Mouse (Mus musculus) Patski (cell line): ENCODE measurements around the gene Tufm. TPM values are rescaled to one million over a fixed set of nuclear protein-coding genes. Genes with fewer than 3 reads are reported as not detected.

Experiments used
- ATAC-seq: fragments of 100-300 bp; one replicate; pipeline ENCODE4 v1.8.0; 2021
- CTCF ChIA-PET: fragments of 350-600 bp; sonication (Branson Sonifier 250); formaldehyde crosslinking; loops from one replicate; lab custom pipeline; 2022; ENCODE audit warnings: inconsistent platforms; lab: Charles Lee
- POLR2A ChIA-PET: fragments of 350-600 bp; sonication (Branson Sonifier 250); formaldehyde crosslinking; loops from one replicate; lab custom pipeline; 2022; ENCODE audit warnings: antibody characterized with exemption, inconsistent platforms; lab: Charles Lee
- DNase-seq: peaks from one replicate; pipeline ENCODE4 v3.0.0-alpha.2; 2011; ENCODE audit warnings: low read depth, low spot score
- H3K27me3 ChIP-seq: fragments of 371-371 bp; one replicate; pipeline ENCODE4 v1.5.1; 2021
- CTCF ChIP-seq: fragments of 100-300 bp; IDR thresholded peaks from one replicate; pipeline ENCODE4 v1.5.1; 2021
- in situ Hi-C: fragments of 300-500 bp; cut with MboI; formaldehyde crosslinking; loops from 3 replicates; pipeline ENCODE4 v1.11.1; 2018; ENCODE audit warnings: low pct_unique_long_range_greater_than_20kb, mixed read lengths
- polyA plus RNA-seq: library from polyadenylated mRNA; unstranded; gene quantifications from one replicate; pipeline ENCODE4 v1.2.3, GENCODE M21; 2021

The Tufm gene
- polyA plus RNA-seq, 1 experiment from 2014 or later: 159 TPM

GRCm38 (mm10) chr7:126496475-126496874 is 9.3 kb downstream of the Tufm start:
- POLR2A ChIA-PET: interaction anchor here (0.7 to 2.7 kb wide), 2 partner anchors 8 to 52 kb away, joined by 3 to 10 read pairs; partner anchors contain the start of gene Tufm
- no peaks in the 10 kb centered on the region for H3K27me3 ChIP-seq
- DNase-seq (no peak), ATAC-seq (no peak)
- in situ Hi-C loops: no loop called here
- CTCF ChIA-PET: no interaction called here
- TF ChIP-seq CTCF: no peak

DNA sequence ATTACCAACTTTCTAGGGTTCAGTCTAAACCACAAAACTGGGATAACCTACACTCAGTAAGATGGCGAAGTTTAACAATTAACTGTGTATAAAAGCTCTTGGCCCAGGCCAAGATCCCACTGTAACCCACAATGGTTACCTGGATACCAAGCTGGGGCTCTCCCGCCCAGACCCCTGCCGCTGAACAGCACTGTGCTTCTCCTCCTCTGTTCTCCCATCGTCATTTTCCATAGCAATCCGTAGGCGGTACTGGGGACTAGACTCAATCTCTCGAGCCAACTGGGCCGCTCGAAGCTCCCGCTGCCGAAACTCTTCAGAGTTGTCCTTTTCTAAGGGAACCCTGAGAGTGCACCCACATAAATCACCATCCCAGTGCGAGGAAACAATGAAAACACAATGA is 10.8 kb downstream of the Tufm start:
- H3K27me3 ChIP-seq: no peaks in the 10 kb centered on the region

DNA sequence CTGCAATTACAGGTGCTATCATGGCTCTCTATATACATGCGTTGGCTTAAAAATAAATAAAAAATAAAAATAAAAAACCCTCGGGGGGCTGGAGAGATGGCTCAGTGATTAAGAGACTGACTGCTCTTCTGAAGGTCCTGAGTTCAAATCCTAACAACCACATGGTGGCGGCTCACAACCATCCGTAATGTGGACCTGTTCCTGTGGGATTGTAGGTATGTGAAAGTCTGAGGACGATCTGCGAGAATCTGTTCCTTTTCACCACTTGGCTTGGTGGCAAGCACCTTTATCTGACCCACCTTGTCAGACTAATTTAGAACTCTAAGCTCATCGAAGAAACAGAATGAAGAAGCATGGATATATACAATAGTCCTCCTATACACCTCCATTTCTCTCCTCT is 12.3 kb downstream of the Tufm start:
- CTCF ChIA-PET: interaction anchor here (4.2 kb wide), 1 partner anchor 9 kb away, joined by 16 read pairs; no protein-coding TSS in a partner anchor
- H3K27me3 ChIP-seq: no peaks in the 10 kb centered on the region
- in situ Hi-C loops: no loop called here
- ATAC-seq (no peak), DNase-seq (no peak)
- TF ChIP-seq CTCF: no peak
- POLR2A ChIA-PET: interaction anchor here (3.9 kb wide), 1 partner anchor 12 kb away, joined by 23 read pairs; the partner anchor contains the start of gene Tufm

More for the DNA sequence above, 10.8 kb downstream of the Tufm start:
- TF ChIP-seq CTCF: no peak
- in situ Hi-C loops: no loop called here
- DNase-seq (no peak), ATAC-seq (no peak)
- CTCF ChIA-PET: interaction anchor here (1.1 to 1.4 kb wide), 2 partner anchors 11 to 15 kb away, joined by 3 to 4 read pairs; partner anchors contain the start of gene Tufm
- POLR2A ChIA-PET: interaction anchor here (2.7 kb wide), 1 partner anchor 10 kb away, joined by 10 read pairs; the partner anchor contains the start of gene Tufm

DNA sequence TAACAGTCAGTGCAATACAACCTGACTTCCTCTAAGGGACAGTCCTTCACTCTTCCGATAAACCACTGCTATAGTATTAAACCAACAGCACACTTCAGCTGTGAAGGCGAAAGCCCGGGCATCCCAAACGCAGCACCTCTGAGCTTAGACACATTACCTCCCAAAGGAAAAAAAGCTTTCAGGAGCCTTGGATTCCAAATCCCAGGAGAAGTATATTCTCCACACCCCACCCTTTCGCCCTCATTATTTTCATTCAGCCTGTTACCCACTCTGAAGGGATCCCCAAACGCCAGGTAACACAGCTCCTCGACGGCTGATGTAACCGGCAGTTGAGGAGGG is 14.5 kb downstream of the Tufm start:
- CTCF ChIA-PET: interaction anchor here (1.0 to 4.2 kb wide), 2 partner anchors 9 to 11 kb away, joined by 3 to 16 read pairs; no protein-coding TSS in a partner anchor
- DNase-seq (no peak), ATAC-seq (no peak)
- TF ChIP-seq CTCF: no peak
- H3K27me3 ChIP-seq: no peaks in the 10 kb centered on the region
- POLR2A ChIA-PET: interaction anchor here (1.0 to 3.9 kb wide), 3 partner anchors 10 to 18 kb away, joined by 7 to 23 read pairs (median 17); partner anchors contain the start of gene Tufm
- in situ Hi-C loops: no loop called here

GRCm38 (mm10) chr7:126502023-126502741 is 15.0 kb downstream of the Tufm start:
- in situ Hi-C loops: no loop called here

DNA sequence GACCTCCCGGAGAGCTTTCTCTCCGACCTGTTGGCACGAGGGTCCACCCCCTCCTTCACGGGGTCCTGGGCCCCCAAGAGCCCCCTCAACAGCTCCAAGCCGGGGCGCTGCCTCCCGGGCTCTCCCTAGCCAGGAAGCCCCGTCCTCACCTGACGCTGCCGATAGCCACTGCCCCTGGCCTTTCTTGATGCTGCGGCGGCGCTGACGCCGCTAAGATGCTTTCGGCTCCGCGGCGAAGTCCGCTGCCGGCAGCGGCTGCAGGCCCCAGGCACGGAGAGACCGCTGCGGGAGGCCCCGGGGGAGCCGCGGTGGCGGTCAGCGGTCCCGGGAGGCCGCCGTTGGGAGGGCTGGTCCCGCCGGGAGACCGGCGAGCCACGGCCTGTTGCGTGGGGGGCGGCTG is 15.6 kb downstream of the Tufm start:
- no peak for TF ChIP-seq CTCF
- ChIA-PET POLR2A (interaction anchor here (2.8 to 3.9 kb wide), 2 partner anchors 11 to 15 kb away, joined by 17 to 23 read pairs; partner anchors contain the start of gene Tufm), CTCF (interaction anchor here (4.2 kb wide), 1 partner anchor 12 kb away, joined by 16 read pairs; no protein-coding TSS in a partner anchor)
- ATAC-seq (no peak), DNase-seq (no peak)
- in situ Hi-C loops: no loop called here
- H3K27me3 ChIP-seq: no peaks in the 10 kb centered on the region

More at GRCm38 (mm10) chr7:126502023-126502741, 15.0 kb downstream of the Tufm start:
- POLR2A ChIA-PET: interaction anchor here (1.0 to 3.9 kb wide), 3 partner anchors 10 to 19 kb away, joined by 7 to 23 read pairs (median 17); partner anchors contain the start of gene Tufm
- peak; percentile 77 for ATAC-seq
- CTCF ChIA-PET: interaction anchor here (1.0 to 4.2 kb wide), 2 partner anchors 10 to 12 kb away, joined by 3 to 16 read pairs; no protein-coding TSS in a partner anchor
- DNase-seq: peak; percentile 80
- no peak for TF ChIP-seq CTCF
- H3K27me3 ChIP-seq: no peaks in the 10 kb centered on the region

GRCm38 (mm10) chr7:126503273-126503878 is 16.2 kb downstream of the Tufm start, which contains the start of gene Atxn2l:
Gene Atxn2l, minus strand, starts transcription at chr7:126503437.
- in situ Hi-C loops: no loop called here
- ATAC-seq: peak; percentile 75

DNA sequence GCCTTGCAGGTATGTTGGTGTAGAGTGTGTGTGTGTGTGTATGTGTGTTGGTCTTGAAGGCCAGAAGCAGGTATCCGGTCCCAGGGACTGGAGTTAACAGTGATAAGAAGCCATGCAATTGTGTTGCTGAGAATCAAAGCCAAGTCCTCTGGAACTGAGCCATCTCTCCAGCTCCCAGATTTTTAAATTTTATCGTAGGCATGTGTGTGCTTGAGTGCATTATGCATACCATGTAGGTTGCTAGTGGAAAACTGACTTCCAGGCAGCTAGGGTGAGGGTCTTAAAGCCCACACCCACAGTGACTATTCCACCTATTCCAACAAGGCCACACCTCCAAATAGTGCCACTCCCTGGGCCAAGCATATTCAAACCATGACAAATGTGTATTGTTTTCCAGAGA is 17.8 kb downstream of the Tufm start:
- POLR2A ChIA-PET: interaction anchor here (0.6 kb wide), 1 partner anchor 14 kb away, joined by 3 read pairs; no protein-coding TSS in a partner anchor
- in situ Hi-C loops: no loop called here
- no peak for ATAC-seq
- no peak for TF ChIP-seq CTCF
- DNase-seq: no peak
- no peaks in the 10 kb centered on the region for H3K27me3 ChIP-seq
- CTCF ChIA-PET: interaction anchor here (1.1 to 1.5 kb wide), 3 partner anchors 14 to 27 kb away, joined by 3 to 5 read pairs (median 3); no protein-coding TSS in a partner anchor

More at GRCm38 (mm10) chr7:126503273-126503878, 16.2 kb downstream of the Tufm start, which contains the start of gene Atxn2l:
- ChIA-PET CTCF (no interaction called here), POLR2A (interaction anchor here (2.8 kb wide), 1 partner anchor 11 kb away, joined by 17 read pairs; no protein-coding TSS in a partner anchor)
- DNase-seq: peak; percentile 89
- TF ChIP-seq CTCF: no peak
- H3K27me3 ChIP-seq: no peaks in the 10 kb centered on the region

DNA sequence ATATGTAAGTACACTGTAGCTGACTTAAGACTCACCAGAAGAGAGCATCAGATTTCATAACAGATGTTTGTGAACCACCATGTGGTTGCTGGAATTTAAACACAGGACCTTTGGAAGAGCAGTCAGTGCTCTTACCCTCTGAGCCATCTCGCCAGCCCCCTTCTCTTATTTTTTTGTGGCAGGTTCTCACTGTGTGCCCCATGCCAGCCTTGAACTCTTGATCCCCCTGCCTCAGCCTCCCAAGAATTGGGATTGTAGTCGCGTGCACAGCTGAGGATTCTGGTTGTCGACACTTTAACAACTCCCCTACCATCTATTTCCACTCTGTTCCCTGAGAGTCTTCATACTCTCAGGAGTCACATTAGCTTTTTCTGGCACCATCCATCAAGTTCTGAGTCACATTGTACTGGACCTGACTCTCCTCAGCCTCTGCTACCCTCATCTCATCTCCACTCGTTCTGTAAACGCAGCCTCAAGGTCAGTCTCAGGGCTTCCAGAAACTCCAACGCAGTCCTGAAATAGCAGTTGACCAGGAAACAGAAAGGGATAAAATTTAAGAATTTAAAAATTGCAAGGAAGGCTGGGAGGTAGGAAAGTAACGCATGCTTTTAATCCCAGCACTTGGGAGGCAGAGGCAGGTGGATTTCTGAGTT is 20.1 kb downstream of the Tufm start:
- ChIA-PET CTCF (no interaction called here), POLR2A (no interaction called here)
- DNase-seq (no peak), ATAC-seq (no peak)
- in situ Hi-C loops: no loop called here
- no peaks in the 10 kb centered on the region for H3K27me3 ChIP-seq
- no peak for TF ChIP-seq CTCF

DNA sequence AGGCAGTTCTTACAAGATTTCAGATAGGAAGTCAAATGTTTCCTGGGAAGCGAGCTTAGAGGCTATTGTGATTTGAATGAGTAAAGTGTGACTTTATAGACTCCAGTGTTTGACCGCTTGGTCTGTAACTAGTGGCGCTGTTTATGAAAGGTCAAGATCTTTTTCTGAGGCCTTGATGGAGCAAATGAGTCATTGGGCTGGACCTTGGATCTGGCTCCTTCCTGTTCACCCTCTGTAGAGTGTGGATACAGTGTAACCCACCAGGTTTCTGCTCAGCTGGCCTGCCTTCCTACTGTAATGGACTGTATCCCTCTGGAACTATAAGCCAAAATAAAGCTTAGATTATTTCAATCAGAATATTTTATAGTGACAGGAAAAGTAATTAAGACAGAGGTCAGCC is 24.1 kb downstream of the Tufm start:
- POLR2A ChIA-PET: no interaction called here
- in situ Hi-C loops: no loop called here
- DNase-seq: no peak

More for the DNA sequence above, 24.1 kb downstream of the Tufm start:
- H3K27me3 ChIP-seq: no peaks in the 10 kb centered on the region
- ATAC-seq: no peak
- TF ChIP-seq CTCF: no peak
- CTCF ChIA-PET: no interaction called here
